Mouse (Mus musculus) liver, embryonic 11.5 days (tissue): ENCODE measurements around the gene Elfn1. TPM values are rescaled to one million over a fixed set of nuclear protein-coding genes. Genes with fewer than 3 reads are reported as not detected.

Source experiments
- ATAC-seq: fragments of 200-750 bp; cut with Nextera tagmentation; replicated peaks from 2 replicates; pipeline ENCODE4 v1.8.0; 2017; ENCODE audit warnings: moderate number of reproducible peaks, mild to moderate bottlenecking, moderate TSS enrichment, moderate library complexity; ENCODE audit not compliant: low FRiP score
- DNase-seq: peaks from one replicate; pipeline ENCODE4 v3.0.0-alpha.2; 2017; ENCODE audit warnings: low spot score
- H3K27ac ChIP-seq: fragments of 300-500 bp; sonication (generic); 2 replicates; pipeline ENCODE4 v1.5.1; 2014; ENCODE audit warnings: mild to moderate bottlenecking, low read depth, low read length, control low read depth
- H3K27me3 ChIP-seq: fragments of 300-500 bp; sonication (generic); replicated peaks from 2 replicates; pipeline ENCODE4 v1.6.1; 2014; ENCODE audit warnings: low read length, mixed read lengths; ENCODE audit not compliant: control insufficient read depth, insufficient read depth
- H3K36me3 ChIP-seq: fragments of 300-500 bp; sonication (generic); 2 replicates; pipeline ENCODE4 v1.6.1; 2014; ENCODE audit warnings: mild to moderate bottlenecking, low read length, moderate library complexity, mixed read lengths; ENCODE audit not compliant: control insufficient read depth, insufficient read depth
- H3K4me1 ChIP-seq: fragments of 300-500 bp; sonication (generic); replicated peaks from 2 replicates; pipeline ENCODE4 v1.6.1; 2014; ENCODE audit warnings: low read length, mixed read lengths; ENCODE audit not compliant: control insufficient read depth, insufficient read depth
- H3K4me2 ChIP-seq: fragments of 300-500 bp; sonication (generic); 2 replicates; pipeline ENCODE4 v1.6.1; 2014; ENCODE audit warnings: mild to moderate bottlenecking, control low read depth, moderate library complexity
- H3K4me3 ChIP-seq: fragments of 300-500 bp; sonication (generic); 2 replicates; pipeline ENCODE4 v1.5.1; 2014; ENCODE audit warnings: low read depth, low read length, control low read depth
- H3K9ac ChIP-seq: fragments of 300-500 bp; sonication (generic); 2 replicates; pipeline ENCODE4 v1.6.1; 2014; ENCODE audit warnings: low read depth, low read length, control low read depth
- H3K9me3 ChIP-seq: fragments of 300-500 bp; sonication (generic); 2 replicates; pipeline ENCODE4 v1.6.1; 2016; ENCODE audit warnings: low read length, inconsistent platforms, mixed read lengths; ENCODE audit not compliant: control insufficient read depth
- WGBS: fragments of 180-500 bp; shearing (Covaris S2); extraction: QIAGEN DNeasy Blood & Tissue Kit; methylation state at CpG from one replicate; pipeline ENCODE4 v1.1.7; 2014; 5-methylcytosine and 5-hydroxymethylcytosine counted together
- polyA plus RNA-seq: library from polyadenylated mRNA; unstranded; fragments of >200 nt; fragmentation: Nextera tagmentation; extraction: Ambion mirVana; gene quantifications from 2 replicates; pipeline ENCODE4 v1.2.1, GENCODE M21; 2014

The Elfn1 gene
- polyA plus RNA-seq, 1 experiment from 2014 or later = 0.23 TPM

DNA sequence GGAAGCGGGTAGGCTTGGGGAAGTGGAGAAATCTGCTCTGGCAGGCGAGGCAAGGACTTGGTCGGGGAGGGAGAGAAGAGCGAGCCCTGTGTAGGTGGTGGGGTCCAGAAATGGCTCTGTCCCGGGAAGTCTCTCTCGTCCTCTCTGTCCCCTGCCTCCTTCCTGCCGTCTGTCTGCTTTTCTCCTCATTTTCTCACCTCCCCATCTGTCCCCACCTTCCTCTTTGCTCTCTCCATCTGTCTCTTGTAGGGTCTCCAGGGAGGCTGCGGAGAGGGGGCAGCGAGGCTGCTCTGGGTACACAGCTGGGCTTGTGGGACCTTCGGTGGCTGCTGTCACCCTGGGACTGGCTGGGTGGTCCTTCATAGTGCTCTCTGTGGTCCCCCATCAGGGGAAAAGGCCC lies 18.4 kb upstream of the Elfn1 start:
- Histone ChIP-seq H3K4me3 (no peak overlapping the region), H3K27me3 (peaks cover 2% of the 10 kb centered on the region; the same call in 1 of the 2 replicates), H3K9ac (no peak overlapping the region), H3K4me2 (no peak overlapping the region), H3K4me1 (no peaks in the 10 kb centered on the region), H3K9me3 (no peaks in the 10 kb centered on the region), H3K27ac (no peak overlapping the region), H3K36me3 (no peaks in the 10 kb centered on the region)
- ATAC-seq (no peak), DNase-seq (no peak)
- WGBS = 54% methylated on average over 10 of the region's 10 CpGs

DNA sequence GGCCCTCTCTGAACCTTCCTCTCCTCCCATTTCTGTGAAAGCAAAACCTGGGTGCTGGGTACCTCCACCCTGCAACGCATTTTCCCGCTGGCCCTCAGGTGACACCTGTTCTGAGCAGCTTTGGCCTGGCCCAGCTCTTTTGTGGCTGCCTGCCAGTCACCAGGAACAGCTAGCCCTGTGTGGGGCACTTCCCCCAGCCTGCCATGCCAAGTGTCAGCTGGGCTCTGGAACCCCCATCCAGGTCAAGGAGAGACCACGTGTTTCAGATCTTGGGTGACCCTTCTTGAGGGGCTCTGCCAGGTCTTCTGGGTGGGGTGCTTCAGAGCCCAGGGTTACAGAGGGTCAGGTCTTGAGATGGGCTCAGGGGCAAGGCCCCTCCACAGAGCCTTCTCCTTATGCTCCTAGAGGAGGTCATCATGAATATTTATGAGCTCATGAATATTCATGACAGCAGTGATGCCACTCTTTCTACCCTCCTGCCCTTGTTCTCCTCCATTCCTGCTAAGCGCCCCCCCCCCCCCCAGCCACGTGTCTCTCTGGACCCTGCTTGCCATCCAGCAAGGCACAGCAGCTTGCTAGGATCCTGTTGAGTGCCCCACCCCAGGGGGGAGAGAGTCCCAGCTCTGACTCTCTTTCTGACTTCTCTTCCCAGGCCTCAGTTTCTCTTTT lies 15.3 kb upstream of the Elfn1 start:
- DNase-seq = no peak
- Histone ChIP-seq H3K27me3 (peaks cover 2% of the 10 kb centered on the region; the same call in 1 of the 2 replicates), H3K9ac (no peak overlapping the region), H3K4me1 (no peaks in the 10 kb centered on the region), H3K36me3 (no peaks in the 10 kb centered on the region), H3K27ac (no peak overlapping the region), H3K4me3 (no peak overlapping the region), H3K4me2 (no peak overlapping the region), H3K9me3 (no peaks in the 10 kb centered on the region)
- no peak for ATAC-seq
- 27% methylated on average over 5 of the region's 5 CpGs for WGBS

DNA sequence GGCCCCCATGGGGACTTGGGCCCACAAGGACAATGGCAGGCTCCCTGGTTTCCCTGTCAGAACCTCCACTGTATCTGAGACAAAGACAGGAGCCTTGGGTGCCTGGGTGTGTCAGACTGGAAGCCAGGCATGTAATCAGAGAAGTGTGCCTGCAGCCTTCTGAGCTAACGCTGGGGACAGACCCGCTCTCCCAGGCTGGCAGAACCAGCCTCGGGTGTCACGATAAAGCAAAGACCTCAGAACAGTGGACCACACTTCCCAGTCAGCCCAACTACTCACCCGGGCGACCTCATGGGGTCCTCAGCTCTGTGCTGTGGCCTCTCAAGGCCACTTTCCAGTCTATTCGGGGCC lies 14.8 kb upstream of the Elfn1 start:
- Histone ChIP-seq H3K27me3 (peaks cover 2% of the 10 kb centered on the region; the same call in 1 of the 2 replicates), H3K27ac (no peak overlapping the region), H3K9me3 (no peaks in the 10 kb centered on the region), H3K4me2 (no peak overlapping the region), H3K4me3 (no peak overlapping the region), H3K9ac (no peak overlapping the region), H3K36me3 (no peaks in the 10 kb centered on the region), H3K4me1 (no peaks in the 10 kb centered on the region)
- ATAC-seq = no peak
- 39% methylated on average over 7 of the region's 7 CpGs for WGBS
- no peak for DNase-seq

DNA sequence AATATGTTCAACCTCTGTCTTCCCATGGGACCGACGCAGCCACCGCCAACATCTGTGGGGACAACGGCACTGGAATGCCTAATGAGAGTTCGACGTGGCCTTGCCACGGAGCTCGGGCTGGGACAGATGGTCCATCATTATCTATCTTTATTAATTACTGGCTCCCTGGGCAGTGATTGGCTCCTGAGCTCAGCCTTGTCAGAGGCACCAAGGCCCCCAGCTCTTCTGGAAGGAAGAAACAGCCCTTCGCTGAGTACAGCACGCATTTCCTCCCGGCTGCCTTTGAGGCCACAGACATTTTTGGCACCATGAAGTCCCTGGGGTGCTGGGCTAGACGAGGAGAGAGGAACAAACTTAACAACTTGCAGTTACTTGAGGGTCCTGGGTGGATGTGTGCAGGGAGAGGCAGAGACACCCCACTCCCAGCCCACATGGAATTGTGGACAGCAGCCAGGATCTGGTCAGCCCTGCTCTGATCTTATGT lies 13.7 kb upstream of the Elfn1 start:
- ATAC-seq (no peak), DNase-seq (no peak)
- H3K9me3 ChIP-seq = no peaks in the 10 kb centered on the region
- no peaks in the 10 kb centered on the region for H3K4me1 ChIP-seq
- H3K4me2 ChIP-seq = no peak overlapping the region
- no peak overlapping the region for H3K27ac ChIP-seq
- peaks cover 2% of the 10 kb centered on the region; the same call in 1 of the 2 replicates for H3K27me3 ChIP-seq
- H3K4me3 ChIP-seq = no peak overlapping the region
- no peaks in the 10 kb centered on the region for H3K36me3 ChIP-seq
- 70% methylated on average over 12 of the region's 12 CpGs for WGBS
- H3K9ac ChIP-seq = no peak overlapping the region

DNA sequence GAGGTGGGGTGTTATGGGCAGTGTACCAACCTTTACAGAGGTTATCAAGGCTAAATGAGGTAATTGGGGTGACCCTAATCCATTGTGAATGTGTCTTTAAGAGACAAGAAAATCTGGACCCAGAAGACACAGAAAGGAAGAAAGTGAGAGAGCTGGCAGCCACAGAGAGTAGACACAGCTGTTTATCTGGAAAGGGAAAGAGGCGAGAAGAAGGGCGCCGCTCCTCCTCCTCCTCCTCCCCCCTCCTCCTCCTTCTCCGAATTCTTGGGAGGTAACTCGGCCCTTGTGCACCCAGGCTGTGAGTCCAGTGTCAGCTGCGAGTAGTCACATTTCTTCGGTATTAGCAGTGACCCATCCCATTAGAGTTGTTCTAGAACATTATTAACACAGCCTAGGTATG lies 8.7 kb upstream of the Elfn1 start:
- Histone ChIP-seq H3K4me3 (no peak overlapping the region), H3K36me3 (no peaks in the 10 kb centered on the region), H3K9me3 (no peaks in the 10 kb centered on the region), H3K27me3 (peaks cover 14% of the 10 kb centered on the region), H3K27ac (no peak overlapping the region), H3K9ac (no peak overlapping the region), H3K4me1 (no peaks in the 10 kb centered on the region), H3K4me2 (no peak overlapping the region)
- ATAC-seq = no peak
- DNase-seq = no peak
- 28% methylated on average over 7 of the region's 7 CpGs for WGBS

DNA sequence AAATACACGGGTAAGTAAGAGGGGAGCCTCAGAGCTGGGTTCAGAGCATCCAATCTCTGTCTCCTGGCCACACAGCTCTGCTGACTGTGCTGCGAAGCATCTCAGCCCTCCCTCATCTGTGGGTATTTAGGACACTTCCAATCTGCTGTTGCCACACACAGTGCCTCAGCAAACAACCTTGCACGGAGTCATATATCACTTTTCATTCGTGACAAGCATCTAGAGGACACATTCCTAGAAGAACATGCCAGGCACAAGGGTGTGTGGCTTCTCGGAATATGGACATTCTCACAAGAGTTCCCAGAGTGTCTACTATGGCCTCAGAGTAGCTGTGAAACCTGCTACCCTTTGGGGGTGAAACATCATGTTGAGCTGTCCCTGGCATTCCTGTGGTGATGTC lies 2.6 kb upstream of the Elfn1 start:
- DNase-seq = no peak
- H3K4me2 ChIP-seq = no peak overlapping the region
- H3K9ac ChIP-seq = no peak overlapping the region
- H3K36me3 ChIP-seq = no peaks in the 10 kb centered on the region
- H3K4me1 ChIP-seq = peaks cover 4% of the 10 kb centered on the region; the same call in 1 of the 2 replicates
- H3K27me3 ChIP-seq = peaks cover 58% of the 10 kb centered on the region
- H3K27ac ChIP-seq = no peak overlapping the region
- H3K9me3 ChIP-seq = no peaks in the 10 kb centered on the region
- no peak overlapping the region for H3K4me3 ChIP-seq
- WGBS = 71% methylated on average over 5 of the region's 5 CpGs
- no peak for ATAC-seq

DNA sequence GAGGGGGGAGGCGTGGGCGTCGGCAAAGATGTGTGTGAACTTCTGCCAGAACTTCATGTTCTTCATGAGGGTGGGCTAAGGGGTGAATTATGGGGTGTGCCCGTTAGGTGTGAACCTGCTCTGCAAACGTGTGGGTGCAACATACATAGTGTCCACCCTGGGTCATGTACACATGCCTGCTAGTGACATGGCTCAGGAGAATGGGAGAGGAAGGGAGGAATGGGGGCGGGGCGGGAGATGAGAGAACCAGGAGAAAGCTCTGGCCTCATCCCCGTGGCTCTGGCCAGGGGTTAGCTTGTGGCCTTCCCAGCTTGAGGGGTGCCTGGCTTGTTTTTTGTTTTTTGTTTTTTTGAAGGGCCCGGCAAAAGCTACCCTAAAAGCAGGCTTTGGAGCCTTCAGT lies 1.2 kb upstream of the Elfn1 start:
- Histone ChIP-seq H3K27me3 (peaks cover 72% of the 10 kb centered on the region), H3K36me3 (no peaks in the 10 kb centered on the region), H3K4me3 (no peak overlapping the region), H3K9ac (no peak overlapping the region), H3K4me2 (no peak overlapping the region), H3K4me1 (peaks cover 6% of the 10 kb centered on the region; the same call in 1 of the 2 replicates), H3K9me3 (no peaks in the 10 kb centered on the region), H3K27ac (no peak overlapping the region)
- ATAC-seq (no peak), DNase-seq (no peak)
- WGBS = 34% methylated on average over 9 of the region's 9 CpGs

DNA sequence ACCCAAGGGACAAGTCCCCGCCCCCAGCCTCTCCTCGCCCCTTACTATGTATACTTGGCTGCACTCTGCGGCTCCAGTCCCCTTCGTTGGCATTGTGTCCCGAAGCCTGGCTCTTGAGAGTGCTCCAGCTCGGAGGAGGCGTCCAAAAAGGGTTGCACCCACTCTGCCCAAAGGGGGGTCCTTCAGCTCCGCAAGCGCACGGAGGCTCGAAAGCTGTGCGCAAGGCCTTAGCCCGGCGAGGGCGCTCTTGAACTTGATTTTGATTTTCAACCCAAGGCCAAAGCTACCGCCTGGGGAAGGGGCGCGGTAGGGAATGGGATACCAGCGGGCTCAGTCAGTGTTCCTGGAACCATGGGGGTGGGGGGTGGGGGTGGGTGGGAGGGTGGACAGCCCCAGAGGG lies 502 bp upstream of the Elfn1 start:
- no peaks in the 10 kb centered on the region for H3K36me3 ChIP-seq
- peak overlapping the region; percentile 57 for H3K4me3 ChIP-seq
- 2% methylated on average over 19 of the region's 19 CpGs for WGBS
- H3K4me2 ChIP-seq = peak overlapping the region; percentile 86
- H3K9ac ChIP-seq = no peak overlapping the region
- H3K27me3 ChIP-seq = peaks cover 79% of the 10 kb centered on the region
- no peaks in the 10 kb centered on the region for H3K9me3 ChIP-seq
- DNase-seq (peak; percentile 48), ATAC-seq (no peak; the same call in 1 of the 2 replicates)
- H3K4me1 ChIP-seq = peaks cover 6% of the 10 kb centered on the region; the same call in 1 of the 2 replicates
- H3K27ac ChIP-seq = no peak overlapping the region

DNA sequence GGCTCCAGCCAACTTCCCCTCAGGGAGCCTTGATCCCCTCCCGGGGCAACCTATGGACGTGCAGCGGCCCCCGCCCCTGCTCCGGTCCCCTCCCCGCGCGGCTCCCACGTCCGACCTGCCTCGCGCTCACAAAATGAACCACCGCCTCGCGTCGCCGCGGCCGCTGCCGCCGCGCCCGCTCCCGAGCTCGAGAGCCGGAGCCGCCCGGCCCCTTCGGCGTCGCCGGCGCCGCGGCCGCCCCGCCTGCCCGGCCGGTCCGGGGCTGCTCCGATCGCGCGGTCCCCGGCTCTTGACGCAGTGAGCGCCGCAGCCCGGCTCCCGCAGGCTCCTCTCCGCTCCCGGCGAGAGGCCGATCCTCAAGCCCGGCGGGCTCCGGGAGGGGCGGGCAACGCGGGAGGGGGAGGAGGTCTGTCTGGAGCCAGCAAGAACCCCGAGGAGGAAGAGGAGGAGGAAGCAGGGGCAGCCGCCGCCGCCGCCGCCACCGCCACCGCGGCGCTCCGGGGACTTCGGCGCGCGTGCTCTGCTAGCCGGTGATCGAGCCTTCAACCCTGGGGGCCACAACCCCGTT lies 584 bp downstream of the Elfn1 start:
- Histone ChIP-seq H3K4me3 (peak overlapping the region; percentile 57), H3K9ac (no peak overlapping the region), H3K4me1 (peaks cover 8% of the 10 kb centered on the region; the same call in 1 of the 2 replicates), H3K27me3 (peaks cover 86% of the 10 kb centered on the region), H3K36me3 (no peaks in the 10 kb centered on the region), H3K9me3 (no peaks in the 10 kb centered on the region), H3K4me2 (peak overlapping the region; percentile 86), H3K27ac (no peak overlapping the region)
- WGBS = 1% methylated on average over 70 of the region's 78 CpGs
- DNase-seq (peak; percentile 50), ATAC-seq (no peak)
